Mouse (Mus musculus) kidney, adult 2 months (tissue): Measurements from ENCODE around the gene Wfdc2.

ENCODE experiments used
- CTCF ChIP-seq: fragments of 200-500 bp; conservative IDR thresholded peaks from 2 replicates; pipeline ENCODE4 v1.5.1; 2011; ENCODE audit warnings: low read depth, mild to moderate bottlenecking, control low read depth, low read length, moderate library complexity, mixed read lengths; ENCODE audit not compliant: insufficient read depth, insufficient read length
- POLR2A ChIP-seq: fragments of 200-500 bp; IDR thresholded peaks from one replicate; pipeline ENCODE4 v1.6.1; 2011; ENCODE audit warnings: low read depth, low read length, control low read depth

GRCm38 (mm10) chr2:164603482-164603881, 41.3 kb downstream of the Wfdc2 start:
- TF ChIP-seq CTCF (no peak), POLR2A (no peak)
